Mouse (Mus musculus): ENCODE measurements around the gene Adgb.

Adgb gene

DNA sequence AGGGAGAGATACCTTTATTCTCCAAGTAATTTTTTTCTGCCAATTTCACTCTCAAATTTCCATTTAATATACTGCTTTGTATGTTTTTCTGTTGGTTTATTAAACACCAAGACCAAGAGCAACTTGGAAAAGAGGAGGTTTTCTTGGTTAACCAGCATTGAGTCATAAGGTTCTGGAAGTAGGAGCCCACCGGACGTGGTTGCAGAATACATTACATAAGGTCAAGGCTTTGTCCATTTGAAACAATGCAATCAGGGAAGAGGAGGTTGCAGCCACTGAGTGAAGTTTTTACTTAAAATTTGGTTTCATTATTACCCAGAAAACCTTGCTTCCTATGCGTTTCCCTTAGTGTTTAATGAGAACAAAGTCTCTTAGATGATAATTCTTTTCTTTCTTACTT lies 119.9 kb downstream of the Adgb start:
- no peak for DNase-seq (ENCODE audit: low read depth, low spot score)

DNA sequence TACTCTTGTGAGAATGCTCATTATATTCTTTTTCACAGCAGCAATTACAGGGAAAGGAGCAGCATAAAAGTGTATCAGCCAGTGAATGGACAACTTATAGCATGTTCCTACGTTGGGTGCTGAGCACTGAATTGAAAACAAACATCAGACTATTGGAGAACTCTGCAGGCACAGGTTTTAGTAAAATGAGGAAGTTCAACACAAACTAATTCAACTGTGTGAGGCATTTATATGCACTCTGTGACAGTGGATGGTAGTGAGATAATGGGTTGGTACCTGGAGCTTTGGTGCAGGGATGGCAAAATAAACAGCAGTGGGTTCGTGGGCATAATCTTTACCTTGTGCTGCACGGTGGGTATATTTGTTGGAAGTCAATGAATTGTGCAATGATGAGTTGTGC lies 121.6 kb downstream of the Adgb start:
- DNase-seq (ENCODE audit: low read depth, low spot score) = no peak

DNA sequence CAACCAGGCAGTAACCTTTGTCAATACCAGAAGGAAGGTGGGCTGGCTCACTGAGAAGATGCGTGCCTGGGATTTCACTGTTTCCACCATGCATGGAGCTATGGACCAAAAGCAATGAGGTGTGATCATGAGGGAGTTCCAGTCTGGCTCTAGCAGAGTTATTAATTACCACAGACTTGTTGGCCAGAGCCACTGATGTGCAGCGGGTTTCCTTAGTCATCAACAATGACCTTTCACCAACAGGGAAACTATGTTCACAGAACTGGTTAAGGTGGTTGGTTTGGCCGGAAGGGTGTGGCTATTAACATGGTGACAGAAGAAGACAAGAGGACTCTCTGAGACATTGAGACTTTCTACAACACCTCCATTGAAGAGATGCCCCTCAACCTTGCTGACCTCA lies 128.2 kb downstream of the Adgb start:
- no peak for DNase-seq (ENCODE audit: low read depth, low spot score)

DNA sequence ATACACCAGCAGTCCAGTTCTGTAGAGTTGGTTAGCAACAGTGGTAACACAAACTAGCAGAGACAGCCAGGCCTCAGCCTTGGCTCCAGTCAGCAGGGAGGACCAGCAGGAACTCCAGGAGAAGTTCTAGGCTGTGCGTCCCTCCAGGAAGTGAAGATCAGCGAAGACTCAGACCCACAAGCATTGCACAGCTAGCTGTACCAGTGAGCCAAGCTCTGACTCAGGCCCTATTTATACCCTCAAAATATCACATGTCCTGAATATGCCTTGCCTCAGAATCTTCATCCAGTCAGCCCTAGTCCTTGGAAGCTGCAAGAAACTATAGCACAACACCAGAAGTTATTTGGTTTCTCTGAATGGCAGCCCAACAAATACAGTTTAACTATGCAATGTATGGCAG lies 146.6 kb downstream of the Adgb start:
- DNase-seq (ENCODE audit: low read depth, low spot score) = no peak

DNA sequence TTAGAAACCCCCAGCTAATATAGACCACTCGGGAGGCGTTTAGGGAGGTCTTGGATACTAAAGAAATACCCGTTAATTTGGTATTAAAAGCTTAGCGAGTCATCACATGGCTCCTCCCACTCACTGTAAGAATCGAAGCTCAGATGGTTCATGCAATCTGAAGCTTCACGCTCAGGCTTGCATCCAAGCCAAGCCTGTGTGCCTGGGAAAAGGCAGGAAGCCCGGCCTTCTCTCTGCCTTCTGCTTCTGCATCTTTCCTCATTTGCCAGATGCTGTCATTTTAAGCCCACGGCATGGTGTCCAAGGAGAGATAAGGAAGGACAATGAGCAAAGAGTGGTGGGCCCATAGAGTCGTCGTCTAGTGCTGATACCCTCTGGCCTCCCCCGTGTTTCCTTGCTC lies 149.2 kb downstream of the Adgb start:
- DNase-seq (ENCODE audit: low read depth, low spot score) = no peak

DNA sequence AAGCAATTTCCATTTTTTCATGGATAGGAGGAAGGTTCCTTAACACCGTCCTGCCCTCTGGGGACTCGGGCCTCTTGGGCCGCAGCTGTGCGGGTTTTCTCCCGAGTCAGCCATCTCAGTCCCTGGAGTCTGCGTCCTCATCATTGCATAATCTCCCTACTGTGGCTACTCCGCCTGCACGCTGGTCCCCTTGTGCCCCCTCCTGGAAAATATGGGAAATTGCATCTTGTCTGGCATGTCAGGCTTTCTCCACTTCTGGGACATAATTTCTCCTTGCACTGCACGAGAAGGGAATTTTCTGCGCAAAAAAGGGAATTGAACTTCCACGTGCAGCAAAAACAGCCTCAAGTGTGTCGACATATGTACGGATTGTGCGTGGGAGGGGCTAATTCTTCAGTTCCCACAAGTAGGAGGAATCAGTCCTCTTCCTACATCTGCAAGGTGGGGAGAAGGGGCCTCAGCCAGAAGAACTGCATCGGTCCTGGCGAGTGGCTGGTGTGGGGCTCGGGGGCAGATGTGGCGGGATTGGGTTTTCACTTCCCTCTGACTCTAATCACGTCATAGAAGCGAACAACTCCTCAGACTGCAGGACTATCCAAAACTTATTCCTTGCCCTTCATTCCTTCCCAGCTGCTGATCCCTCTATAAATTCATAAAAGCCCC lies 150.9 kb downstream of the Adgb start:
- peak; percentile 82 for DNase-seq (ENCODE audit: low read depth, low spot score)

DNA sequence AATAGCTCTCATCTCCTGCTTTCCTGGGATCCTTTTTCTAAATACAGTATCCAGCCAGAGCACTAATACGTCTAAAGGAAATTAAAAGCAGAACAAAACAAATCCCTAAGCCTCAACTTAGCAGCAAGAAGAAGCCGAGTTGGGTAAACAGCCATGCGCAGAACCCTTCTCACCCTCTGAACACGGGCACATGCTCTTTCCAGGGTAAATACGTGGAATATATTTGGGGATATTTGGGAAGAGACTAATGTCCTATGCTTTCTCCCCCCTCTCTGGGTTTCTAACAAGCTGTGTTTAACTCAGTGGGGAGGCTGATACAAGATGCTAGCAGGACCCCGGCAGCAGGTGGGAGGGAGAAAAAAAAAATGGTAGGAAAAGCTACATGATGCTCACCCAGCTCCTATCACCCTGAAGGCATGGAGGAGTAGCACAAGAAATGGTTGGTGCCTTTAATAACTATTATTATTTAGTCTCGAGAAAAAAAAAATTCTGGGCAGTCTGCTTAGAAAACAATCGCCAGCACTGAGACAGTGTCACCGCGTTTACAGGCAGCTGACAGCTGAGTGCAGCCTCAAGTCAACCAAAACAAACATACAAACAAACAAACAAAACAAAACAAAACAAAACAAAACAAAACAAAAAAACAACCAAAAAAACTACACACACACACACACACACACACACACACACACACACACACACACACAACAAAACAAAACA lies 151.6 kb downstream of the Adgb start:
- DNase-seq (ENCODE audit: low read depth, low spot score) = no peak

DNA sequence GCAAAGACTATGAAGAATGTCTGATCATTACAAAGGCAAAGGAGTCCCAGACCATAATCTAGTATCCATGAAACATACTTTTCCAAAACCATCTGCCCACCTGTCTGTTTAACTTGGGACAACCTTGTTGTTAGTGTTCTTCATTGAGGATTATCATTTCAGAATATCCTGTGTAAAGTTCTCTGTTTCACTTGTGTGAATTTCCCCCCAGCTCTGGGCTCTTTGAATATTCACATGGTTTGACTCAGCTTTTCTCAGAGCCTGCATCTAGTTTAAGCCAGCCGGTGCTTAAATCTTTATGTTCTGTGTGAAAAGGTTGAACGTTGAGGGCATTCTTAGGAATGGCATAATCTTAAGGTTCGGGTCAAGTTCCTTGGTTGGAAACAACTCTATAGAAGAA lies 154.0 kb downstream of the Adgb start:
- no peak for DNase-seq (ENCODE audit: low read depth, low spot score)

DNA sequence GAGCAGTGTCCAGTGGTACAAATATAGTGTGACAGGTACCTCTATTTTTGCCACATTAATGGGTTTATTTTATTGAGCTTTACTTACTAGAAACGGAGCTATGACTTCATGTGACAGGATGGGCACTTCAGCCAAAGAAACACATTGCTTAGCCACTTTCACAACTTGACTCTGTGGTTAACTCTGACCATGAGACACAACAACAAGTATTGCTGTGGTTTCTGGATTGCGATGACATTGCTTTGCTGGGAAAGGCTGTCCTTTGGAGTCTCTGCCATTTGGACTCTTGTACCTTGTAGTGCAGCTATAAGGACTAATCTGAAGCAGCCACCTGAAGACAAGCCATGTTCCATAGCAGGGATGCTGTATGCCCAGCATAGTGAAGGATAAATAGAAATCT lies 156.5 kb downstream of the Adgb start:
- no peak for DNase-seq (ENCODE audit: low read depth, low spot score)

DNA sequence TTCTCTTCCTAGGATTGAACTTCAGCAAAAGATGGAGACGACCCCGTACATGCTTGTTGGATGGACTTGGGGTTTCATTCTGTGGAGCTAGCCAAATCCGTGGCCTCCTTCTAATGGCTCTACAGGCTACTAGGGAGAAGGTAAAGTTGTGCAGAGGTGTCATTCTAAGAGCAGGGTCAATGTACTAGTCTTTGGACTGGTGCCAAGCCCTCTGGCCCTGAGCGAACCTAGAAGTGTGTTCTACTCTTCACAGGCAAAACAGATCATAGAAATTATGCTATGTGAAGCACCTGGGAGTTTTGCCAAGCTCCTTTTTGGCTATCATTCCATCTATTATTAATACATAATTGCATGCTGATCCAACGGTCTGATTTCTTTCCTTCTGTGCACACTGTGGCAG lies 157.6 kb downstream of the Adgb start:
- no peak for DNase-seq (ENCODE audit: low read depth, low spot score)

DNA sequence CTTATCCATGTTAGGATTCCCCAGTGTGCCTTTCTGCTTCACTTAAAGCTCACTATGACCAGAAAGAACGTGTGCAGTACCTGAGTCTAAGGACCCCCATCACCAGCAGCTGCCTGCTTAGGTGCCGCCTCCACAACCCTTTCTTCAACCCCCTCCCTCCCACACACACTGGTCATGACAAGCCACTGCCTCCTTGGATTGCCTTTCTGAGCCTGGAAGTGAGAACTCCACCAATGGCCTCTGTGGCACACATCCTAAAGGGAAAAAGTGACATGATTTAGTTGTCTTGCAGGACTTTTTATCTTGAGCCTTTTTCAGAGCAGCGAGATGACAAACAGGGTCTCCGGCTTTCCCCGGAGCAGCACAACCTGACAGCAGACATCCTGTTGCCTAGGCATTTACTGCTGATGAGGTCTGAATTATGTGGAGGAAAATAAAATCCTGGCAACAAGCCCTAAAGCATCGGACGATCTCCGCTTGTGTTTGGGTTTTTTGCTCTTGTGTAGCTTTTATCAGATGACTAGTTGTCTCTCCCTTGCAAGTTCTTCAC lies 162.2 kb downstream of the Adgb start:
- no peak for DNase-seq (ENCODE audit: low read depth, low spot score)

DNA sequence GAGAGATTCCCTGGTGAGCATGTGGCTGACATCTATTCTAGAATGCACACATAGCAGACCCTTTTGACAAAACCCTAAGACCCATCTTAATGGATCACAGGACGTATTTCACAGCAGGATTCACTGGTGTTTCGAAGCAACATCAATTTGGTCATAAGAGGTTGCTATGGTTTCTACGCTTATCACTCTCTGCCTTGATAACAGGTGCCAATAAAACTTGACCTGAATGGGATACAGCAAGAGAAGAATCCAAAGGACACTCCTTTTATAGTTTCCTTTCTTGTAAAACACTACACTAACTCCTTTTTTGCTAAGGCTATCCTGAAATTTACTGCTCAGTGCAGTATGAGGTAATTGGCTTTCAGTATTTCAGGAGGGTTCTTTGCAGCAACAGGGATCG lies 163.1 kb downstream of the Adgb start:
- no peak for DNase-seq (ENCODE audit: low read depth, low spot score)

DNA sequence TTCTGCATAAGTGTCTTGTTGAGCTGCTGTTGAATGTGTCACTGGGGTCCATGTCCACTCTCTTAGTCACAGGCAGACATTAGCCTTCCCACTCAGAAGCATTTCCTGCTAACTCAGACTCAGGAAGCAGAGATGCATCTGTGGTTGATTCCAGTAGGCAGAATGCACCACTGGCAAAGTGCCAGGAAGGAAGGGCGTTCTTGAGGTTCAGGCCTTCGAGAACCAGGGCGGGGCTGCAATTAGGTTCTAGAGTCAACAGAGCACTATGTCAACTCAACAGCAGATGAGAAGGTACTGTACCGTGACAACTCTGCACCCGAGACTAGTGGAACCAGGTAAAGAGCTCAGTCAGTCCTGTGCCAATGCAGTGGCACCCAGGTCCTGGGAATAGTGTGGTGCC lies 164.7 kb downstream of the Adgb start:
- peak; percentile 66 for DNase-seq (ENCODE audit: low read depth, low spot score)

DNA sequence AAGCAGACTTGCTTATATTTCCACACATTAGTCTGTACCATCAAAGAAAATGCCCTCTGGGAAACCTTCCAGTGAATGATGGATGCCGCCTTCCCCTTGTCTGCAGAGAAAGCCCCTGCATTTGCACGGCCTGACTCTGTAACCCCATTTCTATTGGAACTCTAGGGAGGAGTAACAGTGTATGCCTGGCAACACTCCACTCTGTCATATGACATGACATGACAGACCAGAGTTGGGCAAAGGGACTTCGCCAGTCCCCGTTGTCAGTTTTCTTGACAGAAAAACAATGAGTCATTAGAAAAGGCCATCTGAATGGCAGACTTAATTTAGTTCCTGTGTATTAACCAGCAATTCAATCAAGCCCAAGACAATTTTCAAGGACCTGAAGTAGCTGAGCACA lies 167.8 kb downstream of the Adgb start:
- DNase-seq (ENCODE audit: low read depth, low spot score) = no peak

DNA sequence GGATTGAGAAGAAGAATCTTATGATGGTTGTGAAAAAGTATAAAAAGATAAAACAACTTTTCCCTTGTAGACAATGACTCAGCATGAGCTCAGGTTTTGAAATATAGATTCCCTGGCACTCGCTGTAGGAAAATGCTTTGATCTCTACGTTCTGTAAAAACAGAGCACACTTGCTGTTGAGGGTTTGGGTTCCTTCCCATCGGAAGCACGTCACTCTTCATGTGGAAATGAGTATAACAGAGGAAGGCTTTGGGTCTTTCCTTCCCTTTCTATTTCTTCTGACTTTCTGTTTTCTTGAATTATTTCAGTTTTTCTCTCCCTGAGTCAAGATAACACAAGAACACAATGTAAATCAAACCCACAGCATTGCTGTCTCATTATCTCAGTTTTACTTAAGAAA lies 170.4 kb downstream of the Adgb start:
- no peak for DNase-seq (ENCODE audit: low read depth, low spot score)

DNA sequence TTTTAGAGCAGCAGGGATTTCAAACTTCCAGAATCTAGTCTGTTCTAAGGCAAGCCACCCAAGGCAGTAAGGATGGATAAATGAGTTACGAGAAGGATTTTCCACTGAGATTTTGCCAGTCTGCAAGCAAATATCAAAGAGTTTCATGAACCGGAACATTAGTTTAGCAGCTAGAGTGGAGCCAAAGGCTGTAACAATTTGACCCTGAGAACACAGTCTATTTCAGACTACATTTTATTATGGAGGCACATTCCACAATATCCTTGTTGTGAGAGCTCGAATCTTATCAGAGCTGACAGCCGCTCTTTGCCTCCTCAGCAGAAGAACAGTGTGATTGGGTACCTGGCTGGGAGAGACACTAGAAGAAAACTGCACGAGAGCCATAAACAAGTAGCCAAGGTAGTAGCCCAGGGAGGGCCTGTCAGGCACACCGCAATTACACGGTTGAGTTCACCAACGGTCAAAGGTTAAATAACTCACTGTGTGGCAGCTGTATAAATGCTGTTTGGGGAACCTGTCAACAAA lies 171.1 kb downstream of the Adgb start:
- no peak for DNase-seq (ENCODE audit: low read depth, low spot score)

DNA sequence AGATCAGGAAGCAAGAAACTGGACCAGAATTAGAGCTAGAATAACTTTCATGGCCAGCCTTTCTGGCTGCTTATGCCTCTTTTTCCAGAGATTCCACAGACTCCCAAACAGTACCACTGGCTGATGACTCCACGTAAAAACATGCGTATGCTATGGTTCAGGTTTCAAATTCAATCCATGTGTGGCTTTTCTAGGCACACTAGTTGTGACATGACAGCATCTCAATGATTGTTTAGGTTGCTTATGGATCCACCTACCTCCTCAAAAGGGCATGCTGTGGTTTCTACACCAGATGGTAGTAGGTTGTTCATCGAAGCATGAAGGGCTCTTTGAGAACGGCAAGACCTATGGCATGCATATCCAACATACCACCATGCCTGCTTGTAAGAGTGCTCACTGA lies 172.1 kb downstream of the Adgb start:
- DNase-seq (ENCODE audit: low read depth, low spot score) = no peak

DNA sequence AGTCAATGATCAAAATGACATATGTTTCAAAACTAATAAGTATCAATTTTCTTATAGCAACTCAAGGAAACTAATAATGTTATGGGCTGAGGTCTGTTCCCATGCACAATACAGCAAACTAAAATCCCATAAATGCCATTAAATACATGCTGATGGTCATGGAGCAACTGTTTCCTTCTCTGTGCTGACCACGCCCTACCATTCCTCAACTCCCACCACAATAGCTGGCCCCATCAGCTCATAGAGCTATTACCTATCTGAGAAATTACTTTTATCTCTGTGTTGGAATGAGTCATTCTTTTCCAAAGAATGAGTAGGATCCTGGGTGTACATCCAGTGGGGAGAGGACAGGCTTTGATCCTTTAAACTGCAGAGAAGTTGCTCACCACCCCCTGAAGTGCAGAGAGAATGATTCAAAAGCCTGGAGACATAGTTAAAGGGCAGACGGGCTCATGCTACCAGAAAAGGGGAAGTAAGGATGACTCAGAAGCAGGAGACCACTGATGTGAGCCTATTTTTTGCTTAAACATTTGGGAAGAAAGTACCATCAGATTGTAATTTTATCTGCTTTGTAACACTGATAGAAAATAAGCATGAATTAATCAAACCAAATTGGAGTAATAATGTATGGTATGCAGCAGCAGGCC lies 184.8 kb downstream of the Adgb start:
- DNase-seq (ENCODE audit: low read depth, low spot score) = no peak

Measured in CD4-positive, CD25-positive, alpha-beta regulatory T cell, adult 2 months (primary cell).